ENCODE assay signal across 27 mouse cellular contexts in genomic region chr9:6406535-6406934, GRCm38 (mm10).
A peak's percentile ranks its signal among the peaks of the same experiment; 100 is the strongest.
DNase-seq lines count a peak whose midpoint lies in the region; ATAC-seq lines count a peak whose summit lies in the region.
"Had no signal": no experiment of that assay in that cellular context is flagged by ENCODE, and none has a peak within 500 bp of the region (broad histone marks: within the 10 kb centered on the region; RNA-seq: fewer than 3 reads in every experiment).

No protein-coding gene starts in this region.

- ATAC-seq in kidney, embryonic 14.5 days (ENCODE audit: low FRiP score, low TSS enrichment) = no peak
- ATAC-seq in intestine, embryonic 16.5 days = peak; percentile 74
- ATAC-seq: CD4-positive, CD25-positive, alpha-beta regulatory T cell, adult 4 months; forebrain, embryonic 14.5 days; forebrain, postnatal 0 days had no signal

- no peak overlapping the region for H3K4me2 ChIP-seq in kidney, embryonic 14.5 days (replicated peaks; ENCODE audit: low read depth, low read length)
- no peak overlapping the region for H3K4me2 ChIP-seq in intestine, embryonic 16.5 days (ENCODE audit: low read depth, low read length)
- H3K4me2 ChIP-seq: embryonic facial prominence, embryonic 12.5 days; embryonic facial prominence, embryonic 15.5 days; heart, embryonic 12.5 days; heart, embryonic 15.5 days; hindbrain, embryonic 13.5 days had no signal

- H3K4me3 ChIP-seq in kidney, embryonic 14.5 days (ENCODE audit: low read length) = no peak overlapping the region
- no peak overlapping the region for H3K4me3 ChIP-seq in intestine, embryonic 16.5 days (ENCODE audit: low read length)
- H3K4me3 ChIP-seq: embryonic facial prominence, embryonic 12.5 days; embryonic facial prominence, embryonic 15.5 days; gastrocnemius, adult 2 months; heart, embryonic 12.5 days; heart, embryonic 15.5 days; hindbrain, embryonic 10.5 days; hindbrain, embryonic 13.5 days had no signal

- no peaks in the 10 kb centered on the region for H3K27me3 ChIP-seq in kidney, embryonic 14.5 days (ENCODE audit: control insufficient read depth, insufficient read depth, low read length)
- no peaks in the 10 kb centered on the region for H3K27me3 ChIP-seq in intestine, embryonic 16.5 days (replicated peaks; ENCODE audit: control insufficient read depth, insufficient read depth, low read length)
- H3K27me3 ChIP-seq: embryonic facial prominence, embryonic 12.5 days; embryonic facial prominence, embryonic 15.5 days; heart, embryonic 12.5 days; heart, embryonic 15.5 days; hindbrain, embryonic 13.5 days had no signal

- no peak overlapping the region for H3K27ac ChIP-seq in kidney, embryonic 14.5 days (ENCODE audit: low read depth, low read length)
- no peak overlapping the region for H3K27ac ChIP-seq in intestine, embryonic 16.5 days (ENCODE audit: low read length)
- H3K27ac ChIP-seq: embryonic facial prominence, embryonic 12.5 days; embryonic facial prominence, embryonic 15.5 days; gastrocnemius, adult 2 months; heart, embryonic 15.5 days; hindbrain, embryonic 10.5 days; hindbrain, embryonic 13.5 days had no signal

- peak; percentile 6 to 9 for DNase-seq in kidney, postnatal 36 days
- peak; percentile 4 for DNase-seq in thymus, postnatal 14 days
- no peak for DNase-seq in thymus, postnatal 10 days (ENCODE audit: low spot score in 2 of 2)
- peak; percentile 29 for DNase-seq in yolk sac, embryonic 10.5 days (ENCODE audit: low spot score)
- DNase-seq in left cerebral cortex, adult 8-10 months (ENCODE audit: low spot score in 2 of 2) = no peak
- DNase-seq: adrenal gland, adult 2 months; adrenal gland, postnatal 14 days; cerebellum, adult 11 months; cerebellum, adult 2 months; cerebellum, adult 9-11 months; cerebellum, postnatal 25 days; forebrain, postnatal 0 days; gastrocnemius, adult 2 months; gastrocnemius, postnatal 14 days; heart, adult 11 months; heart, postnatal 10 days; heart, postnatal 36 days had no signal

- no peaks in the 10 kb centered on the region for H3K9me3 ChIP-seq in kidney, embryonic 14.5 days (ENCODE audit: control insufficient read depth, low read length)
- no peaks in the 10 kb centered on the region for H3K9me3 ChIP-seq in intestine, embryonic 16.5 days (ENCODE audit: control insufficient read depth, low read length)
- H3K9me3 ChIP-seq: embryonic facial prominence, embryonic 12.5 days; embryonic facial prominence, embryonic 15.5 days; heart, embryonic 12.5 days; heart, embryonic 15.5 days; hindbrain, embryonic 10.5 days; hindbrain, embryonic 13.5 days had no signal

- WGBS in kidney, embryonic 14.5 days = 74% methylated on average over 3 of the region's 3 CpGs
- WGBS in intestine, embryonic 16.5 days = 46% methylated on average over 3 of the region's 3 CpGs

- H3K4me1 ChIP-seq in kidney, embryonic 14.5 days (ENCODE audit: control insufficient read depth, insufficient read depth, low read length) = no peaks in the 10 kb centered on the region
- no peaks in the 10 kb centered on the region for H3K4me1 ChIP-seq in intestine, embryonic 16.5 days (ENCODE audit: control insufficient read depth, insufficient read depth, low read length)
- H3K4me1 ChIP-seq: embryonic facial prominence, embryonic 12.5 days; embryonic facial prominence, embryonic 15.5 days; hindbrain, embryonic 10.5 days; hindbrain, embryonic 13.5 days had no signal

- H3K36me3 ChIP-seq in kidney, embryonic 14.5 days (ENCODE audit: control insufficient read depth, insufficient read depth, low read length) = no peaks in the 10 kb centered on the region
- no peaks in the 10 kb centered on the region for H3K36me3 ChIP-seq in intestine, embryonic 16.5 days (ENCODE audit: control insufficient read depth, insufficient read depth, low read length)
- H3K36me3 ChIP-seq: embryonic facial prominence, embryonic 12.5 days; embryonic facial prominence, embryonic 15.5 days; heart, embryonic 12.5 days; heart, embryonic 15.5 days; hindbrain, embryonic 10.5 days; hindbrain, embryonic 13.5 days had no signal

- no peak overlapping the region for H3K9ac ChIP-seq in kidney, embryonic 14.5 days (ENCODE audit: low read depth, low read length)
- no peak overlapping the region for H3K9ac ChIP-seq in intestine, embryonic 16.5 days (ENCODE audit: low read depth, low read length)
- H3K9ac ChIP-seq: embryonic facial prominence, embryonic 12.5 days; embryonic facial prominence, embryonic 15.5 days; forebrain, postnatal 0 days; heart, embryonic 12.5 days; heart, embryonic 15.5 days; hindbrain, embryonic 13.5 days had no signal

Comparison
In these comparisons a context has a peak if more than half of its experiments do, and no peak if none do; other contexts are left out.
1. DNase-seq: peak in kidney, postnatal 36 days (2 of 2), thymus, postnatal 14 days (single experiment) and yolk sac, embryonic 10.5 days (single experiment); none in thymus, postnatal 10 days (0 of 2) and left cerebral cortex, adult 8-10 months (0 of 2).